ENCODE assay signal across 8 mouse cellular contexts in the genomic region with DNA sequence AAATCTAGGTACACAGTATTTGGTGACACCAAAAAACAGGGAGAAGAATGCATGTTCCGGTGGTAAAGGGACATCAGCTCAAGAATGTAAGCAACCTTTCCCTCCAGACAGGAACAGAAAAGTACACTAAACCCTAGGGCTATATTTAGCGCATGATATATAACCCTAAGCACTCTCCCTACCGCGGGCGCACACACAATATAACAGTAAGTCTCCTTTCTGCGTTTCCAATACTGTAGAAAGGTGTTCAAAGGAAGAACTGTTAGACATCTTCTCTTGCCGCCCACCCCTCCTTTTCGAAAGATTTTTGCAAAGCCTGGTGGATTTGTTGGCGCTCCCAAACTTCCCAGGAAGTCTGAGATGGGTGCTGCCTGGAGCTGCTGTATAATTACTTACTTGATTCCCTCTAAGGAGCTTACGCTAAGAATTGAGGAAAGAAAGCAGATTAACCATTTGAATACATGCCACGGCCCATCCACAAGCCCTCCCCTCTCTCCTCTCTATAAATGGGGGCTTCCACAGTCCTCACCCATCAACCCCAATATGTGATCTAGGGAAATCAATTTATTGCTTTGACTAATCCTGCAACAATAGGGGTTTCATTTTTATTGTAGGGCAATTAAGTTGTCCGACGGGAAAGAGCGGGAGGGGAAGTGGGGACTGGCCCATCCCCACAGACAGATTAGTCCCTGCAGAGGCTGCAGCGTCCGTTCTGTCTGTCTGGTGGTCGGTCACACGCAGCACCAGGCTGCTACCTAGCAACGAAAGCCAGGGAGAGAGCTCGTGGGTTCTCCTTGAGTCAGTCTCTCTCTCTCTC. TPM values are rescaled to one million over a fixed set of nuclear protein-coding genes. Genes with fewer than 3 reads are reported as not detected.
DNase-seq lines count a peak whose midpoint lies in the region; ATAC-seq and TF ChIP-seq lines count a peak whose summit lies in the region.

No protein-coding gene starts in this region.

- H3K4me1 ChIP-seq in kidney, postnatal 0 days (replicated peaks; ENCODE audit: insufficient read depth, low read length), result peaks cover 20% of the 10 kb centered on the region; the same call in 1 of the 2 replicates
- peaks cover 46% of the 10 kb centered on the region for H3K4me1 ChIP-seq in forebrain, embryonic 10.5 days
- H3K4me1 ChIP-seq in limb, embryonic 10.5 days, result peaks cover 41% of the 10 kb centered on the region

- H3K9me3 ChIP-seq in kidney, postnatal 0 days (replicated peaks; ENCODE audit: low read length), result no peaks in the 10 kb centered on the region
- H3K9me3 ChIP-seq in forebrain, embryonic 10.5 days, result no peaks in the 10 kb centered on the region
- H3K9me3 ChIP-seq in limb, embryonic 10.5 days (replicated peaks), result no peaks in the 10 kb centered on the region

- ATAC-seq in kidney, postnatal 0 days (replicated peaks; ENCODE audit: low FRiP score, low read depth), result no peak

- H3K4me2 ChIP-seq in kidney, postnatal 0 days (ENCODE audit: low read length), result peak overlapping the region; percentile 96

- no peak overlapping the region for H3K27ac ChIP-seq in kidney, postnatal 0 days
- H3K27ac ChIP-seq in forebrain, embryonic 10.5 days, result peak overlapping the region; percentile 86; the same call in 1 of the 2 replicates
- H3K27ac ChIP-seq in limb, embryonic 10.5 days, result no peak overlapping the region

- no peak for DNase-seq in kidney, postnatal 0 days (ENCODE audit: low spot score)
- no peak for DNase-seq in kidney, adult 8-10 months
- peak; percentile 52 for DNase-seq in forebrain, embryonic 10.5 days (ENCODE audit: extremely low spot score, low spot score)
- DNase-seq in limb, embryonic 10.5 days (ENCODE audit: low spot score), result peak; percentile 40
- peak; percentile 72 for DNase-seq in retina, postnatal 1 day
- no peak for DNase-seq in frontal cortex, adult 2 months (ENCODE audit: extremely low spot score in 1 of 2, low spot score in 1 of 2)
- no peak for DNase-seq in urinary bladder, postnatal 36 days (ENCODE audit: low spot score in 2 of 2)
- DNase-seq in cerebellum, adult 8-10 months, result no peak

- H3K36me3 ChIP-seq in kidney, postnatal 0 days (ENCODE audit: insufficient read depth, low read length), result no peaks in the 10 kb centered on the region
- no peaks in the 10 kb centered on the region for H3K36me3 ChIP-seq in forebrain, embryonic 10.5 days (replicated peaks)
- H3K36me3 ChIP-seq in limb, embryonic 10.5 days, result no peaks in the 10 kb centered on the region

- peak overlapping the region; percentile 61 for H3K4me3 ChIP-seq in kidney, postnatal 0 days (replicated peaks; ENCODE audit: low read depth, low read length)
- H3K4me3 ChIP-seq in forebrain, embryonic 10.5 days, result peak overlapping the region; percentile 84
- H3K4me3 ChIP-seq in limb, embryonic 10.5 days, result no peak overlapping the region

- no peak for TF ChIP-seq CTCF in kidney, postnatal 0 days (IDR thresholded peaks at IDR 0.05; ENCODE audit: low read depth)

- 4% methylated on average over 20 of the region's 20 CpGs for WGBS in kidney, postnatal 0 days
- whole genome bisulfite sequencing in forebrain, embryonic 10.5 days, result 4% methylated on average over 20 of the region's 20 CpGs
- 4% methylated on average over 20 of the region's 20 CpGs for WGBS in limb, embryonic 10.5 days

- peaks cover 19% of the 10 kb centered on the region; the same call in 1 of the 2 replicates for H3K27me3 ChIP-seq in kidney, postnatal 0 days (ENCODE audit: insufficient read depth, low read length)
- peaks cover 74% of the 10 kb centered on the region for H3K27me3 ChIP-seq in forebrain, embryonic 10.5 days (ENCODE audit: poor library complexity, severe bottlenecking)
- peaks cover 73% of the 10 kb centered on the region for H3K27me3 ChIP-seq in limb, embryonic 10.5 days (ENCODE audit: low read depth, poor library complexity, severe bottlenecking)

- no peak overlapping the region for H3K9ac ChIP-seq in kidney, postnatal 0 days (ENCODE audit: low read depth, low read length)

RNA-seq across cellular contexts. Expression of a gene that starts 1.5 kb away (rescaled TPM):
- 37.5 TPM in 2 replicates for polyA plus RNA-seq in kidney, postnatal 0 days (2015; fragmentation: Nextera tagmentation; extraction: Ambion mirVana)
- polyA plus RNA-seq in forebrain, embryonic 10.5 days (2016; fragmentation: Nextera tagmentation; extraction: Ambion mirVana), result 3.3 TPM in 2 replicates
- 0.15 and 0.18 TPM in 2 replicates for polyA plus RNA-seq in limb, embryonic 10.5 days (2016; fragmentation: Nextera tagmentation; extraction: Ambion mirVana)
- 0.06 and 0.11 TPM in 2 replicates for polyA plus RNA-seq in frontal cortex, adult 2 months (2012; rRNA removed)

Comparison
In these comparisons a context has a peak if more than half of its experiments do, and no peak if none do; other contexts are left out.
1. DNase-seq: peak in forebrain, embryonic 10.5 days (single experiment), limb, embryonic 10.5 days (single experiment) and retina, postnatal 1 day (single experiment); none in kidney, postnatal 0 days (single experiment), kidney, adult 8-10 months (0 of 2), frontal cortex, adult 2 months (0 of 2), urinary bladder, postnatal 36 days (0 of 2) and cerebellum, adult 8-10 months (single experiment).